Mouse (Mus musculus): ENCODE measurements around the gene Neurog3. TPM values are rescaled to one million over a fixed set of nuclear protein-coding genes. Genes with fewer than 3 reads are reported as not detected.

Neurog3 gene
- polyA plus RNA-seq, 1 experiment from 2014 or later, result not detected

DNA sequence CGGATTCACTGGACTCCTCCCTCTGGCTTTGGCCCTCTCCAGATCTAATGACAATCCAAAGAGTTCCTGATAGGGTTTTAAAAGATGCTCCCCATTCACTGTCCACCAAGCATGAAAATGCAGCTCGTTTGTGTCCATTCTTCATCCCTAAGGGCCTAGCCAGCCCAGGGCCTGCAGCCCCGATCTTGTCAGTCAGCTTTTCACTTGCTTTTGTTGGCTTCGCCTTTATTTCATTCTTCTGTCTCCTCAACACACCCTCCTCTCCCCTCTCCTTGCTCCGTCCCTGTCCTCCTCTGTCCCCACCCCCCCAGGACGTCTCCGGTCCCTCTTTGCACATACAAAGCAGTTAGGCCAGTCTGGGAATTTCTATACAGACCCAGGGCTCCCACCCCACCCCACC is 17.0 kb downstream of the Neurog3 start:
- H3K4me3 ChIP-seq (ENCODE audit: low read depth, low read length), result no peak overlapping the region
- no peak for DNase-seq
- H3K9ac ChIP-seq (replicated peaks), result no peak overlapping the region
- H3K9me3 ChIP-seq (ENCODE audit: low read length), result peaks cover 2% of the 10 kb centered on the region; the same call in 1 of the 2 replicates
- WGBS (ENCODE audit: insufficient replicate concordance), result 65% methylated on average over 7 of the region's 7 CpGs
- no peak overlapping the region for H3K4me2 ChIP-seq (ENCODE audit: low read depth, low read length)
- no peak for ATAC-seq
- no peaks in the 10 kb centered on the region for H3K36me3 ChIP-seq (replicated peaks; ENCODE audit: insufficient read depth, low read length)
- no peak overlapping the region for H3K27ac ChIP-seq (ENCODE audit: low read depth)
- peaks cover 2% of the 10 kb centered on the region; the same call in 1 of the 2 replicates for H3K27me3 ChIP-seq (ENCODE audit: insufficient read depth, low read length)
- no peaks in the 10 kb centered on the region for H3K4me1 ChIP-seq (ENCODE audit: insufficient read depth)
- TF ChIP-seq CTCF (IDR thresholded peaks at IDR 0.05; ENCODE audit: low read depth) (no peak), EP300 (IDR thresholded peaks at IDR 0.05; ENCODE audit: low read depth) (no peak)

DNA sequence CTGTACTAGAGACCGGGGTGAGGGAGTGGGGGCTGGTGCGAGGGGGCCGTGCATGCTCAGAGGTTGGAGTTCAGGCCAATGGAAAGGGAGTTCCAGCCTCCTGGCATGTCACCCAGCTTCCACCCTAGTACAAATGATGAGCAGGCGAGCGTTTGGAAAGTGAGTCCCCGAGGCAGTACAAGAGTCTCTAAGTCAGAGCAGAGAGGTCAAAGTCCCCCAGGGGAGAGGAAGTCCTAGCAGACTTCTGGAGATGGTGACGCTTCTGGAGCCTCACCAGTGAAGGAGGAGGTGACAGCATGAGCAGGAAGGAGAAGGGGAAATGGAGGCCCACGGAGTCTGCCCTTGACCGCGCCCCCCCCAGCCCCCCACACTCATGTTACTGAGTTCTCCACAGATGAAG is 29.5 kb downstream of the Neurog3 start:
- Histone ChIP-seq H3K9ac (replicated peaks) (no peak overlapping the region), H3K36me3 (replicated peaks; ENCODE audit: insufficient read depth, low read length) (no peaks in the 10 kb centered on the region), H3K9me3 (ENCODE audit: low read length) (no peaks in the 10 kb centered on the region), H3K4me1 (ENCODE audit: insufficient read depth) (no peaks in the 10 kb centered on the region), H3K4me3 (ENCODE audit: low read depth, low read length) (no peak overlapping the region), H3K27ac (ENCODE audit: low read depth) (no peak overlapping the region), H3K27me3 (ENCODE audit: insufficient read depth, low read length) (no peaks in the 10 kb centered on the region), H3K4me2 (ENCODE audit: low read depth, low read length) (no peak overlapping the region)
- ATAC-seq (no peak; the same call in 1 of the 2 replicates), DNase-seq (peak; percentile 24)
- TF ChIP-seq EP300 (IDR thresholded peaks at IDR 0.05; ENCODE audit: low read depth) (no peak), CTCF (IDR thresholded peaks at IDR 0.05; ENCODE audit: low read depth) (no peak)
- 40% methylated on average over 10 of the region's 10 CpGs for WGBS (ENCODE audit: insufficient replicate concordance)

DNA sequence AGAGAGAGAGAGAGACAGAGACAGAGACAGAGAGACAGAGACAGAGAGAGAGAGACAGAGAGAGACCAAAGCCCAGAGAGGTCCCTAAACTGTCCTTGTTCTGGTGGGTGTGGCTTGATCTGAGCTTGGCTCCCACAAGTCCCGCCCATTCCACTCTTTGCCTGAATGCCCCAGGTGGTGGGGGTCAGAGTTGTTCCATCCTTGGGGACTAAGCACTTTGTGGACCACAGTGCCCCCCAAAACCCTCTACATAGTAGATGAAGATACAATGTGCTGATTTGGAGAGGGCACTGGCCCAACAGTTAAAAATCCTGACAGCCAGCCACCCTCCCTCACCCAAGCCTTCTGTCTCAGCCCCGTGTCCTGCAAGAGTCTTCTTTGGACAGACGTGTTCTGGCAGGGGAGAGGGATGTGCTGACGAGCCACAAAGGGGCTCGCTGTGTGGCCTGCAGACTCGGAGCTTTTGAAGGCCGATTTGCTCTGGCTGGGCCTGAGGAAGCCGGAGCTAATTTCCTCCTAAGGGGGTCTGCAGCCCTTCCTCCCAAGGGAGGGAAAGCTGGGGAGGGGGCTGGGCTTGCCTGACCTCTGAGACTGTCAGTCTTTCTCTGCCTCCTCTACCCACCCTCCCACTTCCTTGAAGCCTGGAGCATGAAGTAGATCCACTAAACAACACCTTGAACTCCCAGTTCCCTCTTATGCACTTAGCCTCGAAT is 40.1 kb downstream of the Neurog3 start:
- TF ChIP-seq CTCF (IDR thresholded peaks at IDR 0.05; ENCODE audit: low read depth), result no peak
- no peak for TF ChIP-seq EP300 (IDR thresholded peaks at IDR 0.05; ENCODE audit: low read depth)
- ATAC-seq, result no peak
- Histone ChIP-seq H3K27me3 (ENCODE audit: insufficient read depth, low read length) (no peaks in the 10 kb centered on the region; the same call in 1 of the 2 replicates), H3K9me3 (ENCODE audit: low read length) (no peaks in the 10 kb centered on the region), H3K4me1 (ENCODE audit: insufficient read depth) (no peaks in the 10 kb centered on the region), H3K27ac (ENCODE audit: low read depth) (no peak overlapping the region), H3K4me3 (ENCODE audit: low read depth, low read length) (no peak overlapping the region), H3K4me2 (ENCODE audit: low read depth, low read length) (no peak overlapping the region), H3K36me3 (replicated peaks; ENCODE audit: insufficient read depth, low read length) (no peaks in the 10 kb centered on the region), H3K9ac (replicated peaks) (no peak overlapping the region)
- no peak for DNase-seq
- WGBS (ENCODE audit: insufficient replicate concordance), result 20% methylated on average over 9 of the region's 9 CpGs

DNA sequence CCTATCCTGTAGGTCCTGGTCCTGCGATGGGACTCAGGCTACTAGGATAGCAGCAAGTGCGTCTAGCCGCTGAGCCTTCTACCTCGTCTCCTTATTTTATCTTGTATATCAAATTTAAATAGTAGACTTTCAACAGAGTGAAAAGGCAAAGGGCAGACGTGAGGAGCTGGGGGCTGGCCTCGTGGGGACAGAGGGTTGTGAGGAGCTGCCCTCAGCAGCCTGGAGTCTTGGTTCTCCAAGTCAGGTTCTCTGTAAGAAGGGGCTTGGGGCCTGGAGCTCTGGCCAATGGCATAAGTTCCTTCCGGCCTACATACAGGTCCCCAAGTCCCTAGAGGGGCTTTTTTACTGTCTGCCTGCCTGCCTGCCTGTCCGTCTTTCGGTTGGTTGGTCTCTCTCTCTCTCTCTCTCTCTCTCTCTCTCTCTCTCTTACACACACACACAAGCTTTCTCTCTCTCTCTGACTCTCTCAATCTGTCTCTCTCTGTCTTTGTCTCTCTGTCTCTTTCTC is 41.1 kb downstream of the Neurog3 start:
- ATAC-seq (no peak), DNase-seq (no peak)
- TF ChIP-seq CTCF (IDR thresholded peaks at IDR 0.05; ENCODE audit: low read depth) (no peak), EP300 (IDR thresholded peaks at IDR 0.05; ENCODE audit: low read depth) (no peak)
- Histone ChIP-seq H3K4me2 (ENCODE audit: low read depth, low read length) (no peak overlapping the region), H3K27ac (ENCODE audit: low read depth) (no peak overlapping the region), H3K27me3 (ENCODE audit: insufficient read depth, low read length) (no peaks in the 10 kb centered on the region; the same call in 1 of the 2 replicates), H3K36me3 (replicated peaks; ENCODE audit: insufficient read depth, low read length) (no peaks in the 10 kb centered on the region), H3K9ac (replicated peaks) (no peak overlapping the region), H3K4me1 (ENCODE audit: insufficient read depth) (no peaks in the 10 kb centered on the region), H3K4me3 (ENCODE audit: low read depth, low read length) (no peak overlapping the region), H3K9me3 (ENCODE audit: low read length) (no peaks in the 10 kb centered on the region)
- 42% methylated on average over 9 of the region's 9 CpGs for WGBS (ENCODE audit: insufficient replicate concordance)

DNA sequence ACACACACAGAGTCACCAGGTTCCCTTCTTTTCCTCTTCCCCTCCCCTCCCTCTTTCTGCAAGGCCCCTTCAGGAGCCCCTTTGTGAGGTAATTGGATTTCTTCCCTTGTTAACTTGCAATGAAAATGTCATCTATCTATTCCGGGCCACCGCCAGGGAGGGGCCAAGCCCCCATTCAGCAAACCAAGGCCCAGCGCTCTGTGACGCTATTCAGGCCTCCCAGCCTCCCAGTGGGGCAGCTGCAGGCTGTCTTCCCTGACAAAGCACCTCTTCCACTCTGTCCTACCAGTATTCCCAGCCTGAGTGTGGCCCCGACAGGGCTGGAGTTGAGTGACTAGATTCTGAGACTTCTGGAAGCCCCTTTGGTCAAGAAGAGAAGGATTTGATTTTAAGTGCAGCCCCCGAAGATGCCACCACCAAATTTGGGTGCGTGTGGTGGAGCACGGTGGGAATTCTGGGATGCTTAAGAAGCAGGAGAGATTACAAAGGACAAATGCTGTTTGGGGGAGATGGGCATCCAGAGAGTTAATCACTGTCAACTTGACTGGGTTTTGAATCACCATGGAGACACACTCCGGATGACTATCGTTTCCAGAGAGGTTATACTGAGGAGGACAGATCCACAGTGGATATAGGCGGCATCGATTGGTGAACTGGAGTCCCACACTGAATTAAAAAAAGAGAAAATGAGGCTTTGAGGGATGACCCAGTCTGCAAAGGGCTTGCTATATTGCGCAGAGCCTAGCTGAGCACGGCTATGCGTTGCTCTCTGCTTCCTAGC is 41.8 kb downstream of the Neurog3 start:
- H3K4me1 ChIP-seq (ENCODE audit: insufficient read depth), result no peaks in the 10 kb centered on the region
- H3K9ac ChIP-seq (replicated peaks), result no peak overlapping the region
- H3K27me3 ChIP-seq (ENCODE audit: insufficient read depth, low read length), result no peaks in the 10 kb centered on the region; the same call in 1 of the 2 replicates
- WGBS (ENCODE audit: insufficient replicate concordance), result 68% methylated on average over 15 of the region's 15 CpGs
- no peak overlapping the region for H3K4me2 ChIP-seq (ENCODE audit: low read depth, low read length)
- no peak for ATAC-seq
- no peaks in the 10 kb centered on the region for H3K36me3 ChIP-seq (replicated peaks; ENCODE audit: insufficient read depth, low read length)
- H3K9me3 ChIP-seq (ENCODE audit: low read length), result no peaks in the 10 kb centered on the region
- no peak overlapping the region for H3K27ac ChIP-seq (ENCODE audit: low read depth)
- H3K4me3 ChIP-seq (ENCODE audit: low read depth, low read length), result no peak overlapping the region
- TF ChIP-seq EP300 (IDR thresholded peaks at IDR 0.05; ENCODE audit: low read depth) (no peak), CTCF (IDR thresholded peaks at IDR 0.05; ENCODE audit: low read depth) (no peak)
- DNase-seq, result no peak

DNA sequence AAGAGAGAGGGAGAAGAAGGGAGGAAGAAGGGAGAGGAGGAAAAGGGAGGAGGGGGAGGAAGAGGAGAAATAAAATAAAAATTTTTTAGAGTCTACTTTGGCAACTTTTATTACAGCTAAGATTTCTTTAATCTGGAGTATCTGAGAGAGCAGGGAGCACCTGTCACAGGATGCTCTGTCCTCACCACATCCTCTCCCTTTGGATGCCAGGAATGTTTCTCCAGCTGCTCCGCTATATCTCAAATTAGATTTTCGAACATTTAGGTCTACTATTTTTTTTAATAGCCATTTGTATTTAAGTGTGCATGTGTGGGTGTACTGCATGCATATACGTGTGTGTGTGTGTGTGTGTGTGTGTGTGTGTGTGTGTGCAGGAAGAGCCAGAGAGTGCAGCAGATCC is 47.1 kb downstream of the Neurog3 start:
- Histone ChIP-seq H3K4me3 (ENCODE audit: low read depth, low read length) (no peak overlapping the region), H3K9ac (replicated peaks) (no peak overlapping the region), H3K9me3 (ENCODE audit: low read length) (no peaks in the 10 kb centered on the region), H3K27ac (ENCODE audit: low read depth) (no peak overlapping the region), H3K4me1 (ENCODE audit: insufficient read depth) (no peaks in the 10 kb centered on the region), H3K4me2 (ENCODE audit: low read depth, low read length) (no peak overlapping the region), H3K27me3 (ENCODE audit: insufficient read depth, low read length) (no peaks in the 10 kb centered on the region; the same call in 1 of the 2 replicates), H3K36me3 (replicated peaks; ENCODE audit: insufficient read depth, low read length) (no peaks in the 10 kb centered on the region)
- DNase-seq (no peak), ATAC-seq (no peak)
- TF ChIP-seq EP300 (IDR thresholded peaks at IDR 0.05; ENCODE audit: low read depth) (no peak), CTCF (IDR thresholded peaks at IDR 0.05; ENCODE audit: low read depth) (no peak)
- 74% methylated on average over 3 of the region's 3 CpGs for WGBS (ENCODE audit: insufficient replicate concordance)
